Mouse (Mus musculus) cortical plate, adult 2 months (tissue): ENCODE data around the gene Pyroxd2.

ENCODE experiments used
- CTCF ChIP-seq: fragments of 200-500 bp; IDR thresholded peaks from 2 replicates; pipeline ENCODE4 v1.5.1; 2011; ENCODE audit warnings: mild to moderate bottlenecking, control low read depth, low read length; ENCODE audit not compliant: insufficient read depth; ENCODE audit errors: extremely low read depth
- POLR2A ChIP-seq: fragments of 200-500 bp; IDR thresholded peaks from 2 replicates; pipeline ENCODE4 v1.6.1; 2011; ENCODE audit warnings: mild to moderate bottlenecking, low read length, control low read depth; ENCODE audit not compliant: insufficient read depth; ENCODE audit errors: extremely low read depth

DNA sequence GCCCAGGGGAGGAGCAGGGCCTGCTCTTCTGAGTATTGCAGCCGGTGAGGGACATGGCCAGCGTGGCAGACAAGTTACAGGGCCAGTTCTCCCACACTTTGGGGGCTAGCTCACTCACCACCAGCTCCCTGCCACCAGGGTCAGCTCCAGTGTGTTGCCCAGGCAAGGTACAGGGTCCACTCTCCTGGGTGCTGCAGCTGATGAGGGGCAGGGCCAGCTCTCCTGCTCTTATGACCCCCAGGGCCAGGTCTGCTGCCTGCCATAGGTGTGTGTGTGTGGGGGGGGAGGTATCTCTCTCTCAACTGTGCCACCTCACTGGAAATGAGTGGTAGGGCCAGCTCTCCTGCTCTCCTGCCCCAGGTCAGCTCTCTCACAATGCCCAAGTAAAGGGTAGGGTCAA lies 54.0 kb downstream of the Pyroxd2 start:
- no peak for TF ChIP-seq CTCF
- no peak for TF ChIP-seq POLR2A
